In genomic region chr2:26579714-26580113, GRCm38 (mm10) we compare ENCODE assay signal across 7 mouse cellular contexts. TPM values are rescaled to one million over a fixed set of nuclear protein-coding genes. Genes with fewer than 3 reads are reported as not detected.
A peak's percentile ranks its signal among the peaks of the same experiment; 100 is the strongest.
DNase-seq lines count a peak whose midpoint lies in the region; ATAC-seq and TF ChIP-seq lines count a peak whose summit lies in the region.

TSS of gene Egfl7 (plus strand) at chr2:26580014.

- H3K27me3 ChIP-seq in testis, adult 2 months (ENCODE audit: control insufficient read depth, insufficient read depth, low read length): no peaks in the 10 kb centered on the region
- H3K27me3 ChIP-seq in forebrain, embryonic 11.5 days (ENCODE audit: control insufficient read depth, insufficient read depth, low read length): no peaks in the 10 kb centered on the region
- no peaks in the 10 kb centered on the region for H3K27me3 ChIP-seq in limb, embryonic 15.5 days

- no peak within 1 kb of the TSS for H3K4me3 ChIP-seq in testis, adult 2 months (ENCODE audit: control insufficient read depth, low read depth, low read length)
- no peak within 1 kb of the TSS for H3K4me3 ChIP-seq in forebrain, embryonic 11.5 days (ENCODE audit: low read depth, low read length)
- H3K4me3 ChIP-seq in limb, embryonic 15.5 days: no peak within 1 kb of the TSS

- no peaks in the 10 kb centered on the region for H3K9me3 ChIP-seq in forebrain, embryonic 11.5 days (ENCODE audit: control insufficient read depth, low read length)
- no peaks in the 10 kb centered on the region for H3K9me3 ChIP-seq in limb, embryonic 15.5 days

- no peak for TF ChIP-seq CTCF in testis, adult 2 months (IDR thresholded peaks at IDR 0.05; ENCODE audit: control insufficient read depth, insufficient read depth, insufficient replicate concordance, low read depth, low read length)

- H3K36me3 ChIP-seq in testis, adult 2 months (ENCODE audit: control insufficient read depth, insufficient read depth, low read length): no peaks in the 10 kb centered on the region
- no peaks in the 10 kb centered on the region for H3K36me3 ChIP-seq in forebrain, embryonic 11.5 days (ENCODE audit: control insufficient read depth, insufficient read depth, low read length)
- H3K36me3 ChIP-seq in limb, embryonic 15.5 days: no peaks in the 10 kb centered on the region

- TF ChIP-seq POLR2A in testis, adult 2 months (IDR thresholded peaks at IDR 0.05; ENCODE audit: control insufficient read depth, low read depth, low read length): no peak

- no peak within 1 kb of the TSS for H3K9ac ChIP-seq in forebrain, embryonic 11.5 days (ENCODE audit: low read length)
- no peak within 1 kb of the TSS for H3K9ac ChIP-seq in limb, embryonic 15.5 days

- no peak within 1 kb of the TSS for H3K4me2 ChIP-seq in forebrain, embryonic 11.5 days (ENCODE audit: low read depth, low read length, severe bottlenecking)
- no peak within 1 kb of the TSS for H3K4me2 ChIP-seq in limb, embryonic 15.5 days

- no peaks in the 10 kb centered on the region for H3K4me1 ChIP-seq in testis, adult 2 months (ENCODE audit: control insufficient read depth, insufficient read depth, low read length)
- no peaks in the 10 kb centered on the region; the same call in 1 of the 2 replicates for H3K4me1 ChIP-seq in forebrain, embryonic 11.5 days (replicated peaks; ENCODE audit: control insufficient read depth, insufficient read depth, low read length)
- peaks cover 12% of the 10 kb centered on the region for H3K4me1 ChIP-seq in limb, embryonic 15.5 days

- 100% methylated on average over 1 of the region's 1 CpGs for WGBS in forebrain, embryonic 11.5 days
- WGBS in limb, embryonic 15.5 days: 85% methylated on average over 1 of the region's 1 CpGs

- no peak for ATAC-seq in forebrain, embryonic 11.5 days (replicated peaks; ENCODE audit: low FRiP score)
- ATAC-seq in limb, embryonic 15.5 days (ENCODE audit: insufficient number of reproducible peaks, low FRiP score, low TSS enrichment, low read depth): no peak
- ATAC-seq in CD4-positive, CD25-positive, alpha-beta regulatory T cell, adult 4 months: no peak

- DNase-seq in testis, postnatal 14 days (ENCODE audit: low spot score): no peak
- DNase-seq in forebrain, embryonic 11.5 days (ENCODE audit: low spot score): no peak
- DNase-seq in heart, postnatal 4 days: no peak
- no peak for DNase-seq in embryo, embryonic 10 days (ENCODE audit: low spot score)

- peak within 1 kb of the TSS; percentile 7 for H3K27ac ChIP-seq in testis, adult 2 months (ENCODE audit: control insufficient read depth, insufficient read depth, low read depth, low read length)
- no peak within 1 kb of the TSS for H3K27ac ChIP-seq in forebrain, embryonic 11.5 days (ENCODE audit: low read depth, low read length)
- 0 out of 2 replicates have a peak within 1 kb of the TSS, but pooled peaks have one; percentile 40 for H3K27ac ChIP-seq in limb, embryonic 15.5 days

RNA-seq across cellular contexts. Expression of gene Egfl7, which starts in this region (rescaled TPM):
- 27.4 and 41.2 TPM in 2 replicates for polyA plus RNA-seq in testis, adult 2 months (2012; rRNA removed)
- polyA plus RNA-seq in forebrain, embryonic 11.5 days (2014; fragmentation: Nextera tagmentation; extraction: Ambion mirVana): 58.4 and 63.7 TPM in 2 replicates
- total RNA-seq in heart, postnatal 4 days (2021): 100 to 1,000 TPM; 317 to 343 TPM
- polyA plus RNA-seq in limb, embryonic 15.5 days (2015; fragmentation: Nextera tagmentation; extraction: Ambion mirVana): 107 and 122 TPM in 2 replicates
- not detected for polyA plus RNA-seq in CD4-positive, CD25-positive, alpha-beta regulatory T cell, adult 4 months (2017; shearing (Covaris generic))

Comparison
In these comparisons a context has a peak if more than half of its experiments do, and no peak if none do; other contexts are left out.
1. RNA of gene Egfl7 (polyA plus RNA-seq): 107 to 122 TPM in limb, embryonic 15.5 days, 58.4 to 63.7 TPM in forebrain, embryonic 11.5 days and 27.4 to 41.2 TPM in testis, adult 2 months; not detected in CD4-positive, CD25-positive, alpha-beta regulatory T cell, adult 4 months; every median in the first group is over 10 times any median in the second.